Mouse (Mus musculus) right cerebral cortex, adult 18-20 months (tissue): ENCODE data around the gene Spata32.

Experiments used
- DNase-seq: peaks from one replicate; pipeline ENCODE4 v3.0.0; 2022; ENCODE audit warnings: mixed read lengths

The Spata32 gene

DNA sequence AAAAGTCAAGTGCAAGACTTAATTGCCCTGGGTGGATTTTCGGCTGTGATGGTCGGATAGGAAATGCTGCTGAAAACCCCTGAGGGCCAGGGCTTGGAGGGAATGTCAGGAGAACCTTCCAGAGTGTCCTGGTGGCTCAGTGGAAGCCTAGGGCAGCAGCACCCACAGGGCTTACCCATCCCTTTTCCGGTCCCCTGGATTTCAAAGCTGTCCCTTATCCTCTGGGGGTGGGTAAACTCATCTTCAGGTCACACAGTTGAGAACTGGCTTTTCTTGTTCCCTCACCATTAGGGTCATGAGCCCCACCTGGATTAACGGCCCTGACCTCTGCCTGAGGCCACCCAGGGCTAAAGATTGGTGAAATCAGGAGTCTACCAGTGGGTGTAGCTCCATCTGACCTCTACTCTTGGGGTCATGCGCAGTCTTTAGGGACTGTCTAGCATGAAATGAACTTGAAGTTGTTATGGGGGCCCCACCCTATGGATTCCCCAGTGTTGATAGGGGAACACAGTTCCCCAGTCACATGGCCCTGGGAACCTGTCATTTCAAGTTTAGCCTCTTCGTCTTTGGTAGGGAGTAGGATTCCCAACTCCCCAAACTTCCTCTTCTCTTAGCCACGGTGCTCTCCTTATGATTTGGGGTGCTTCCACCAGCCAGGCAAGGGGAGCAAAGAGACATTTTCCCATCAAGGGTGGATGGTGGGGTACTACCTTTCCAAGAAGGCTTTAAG, 45.0 kb downstream of the Spata32 start:
- no peak for DNase-seq

DNA sequence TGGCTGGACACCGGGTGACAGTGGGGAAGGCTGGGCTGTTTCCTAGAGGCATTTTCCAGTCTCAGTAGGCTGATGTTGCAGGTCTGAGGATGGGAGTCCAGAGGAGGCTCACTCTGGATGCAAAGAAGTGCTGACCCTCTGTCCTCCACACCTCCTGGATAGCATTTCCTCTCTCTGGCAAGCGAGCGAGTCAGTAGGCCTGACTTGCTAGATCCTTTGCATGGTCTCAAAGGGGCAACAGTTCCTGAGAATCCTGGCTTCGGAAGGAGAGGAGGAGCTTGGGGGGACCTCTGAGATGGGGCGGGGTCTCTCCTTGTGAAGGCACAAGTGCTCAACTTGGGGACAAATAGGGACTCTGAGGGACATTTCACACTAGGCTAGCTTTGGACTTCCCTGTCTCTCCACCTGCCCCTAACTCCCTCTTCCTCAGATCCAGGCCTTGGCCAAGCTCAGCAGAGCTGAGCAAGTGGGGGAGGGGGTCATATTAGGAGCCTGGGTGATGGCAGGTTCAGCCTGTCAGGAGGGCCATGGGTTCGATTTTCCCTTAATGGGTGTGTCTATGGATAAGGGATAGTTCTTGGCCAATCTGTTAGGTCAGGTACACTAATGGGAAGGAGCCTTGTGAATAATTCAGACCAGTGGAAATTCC, 45.7 kb downstream of the Spata32 start:
- DNase-seq, result no peak

GRCm38 (mm10) chr11:103171703-103172391, 46.4 kb downstream of the Spata32 start:
- DNase-seq, result no peak

DNA sequence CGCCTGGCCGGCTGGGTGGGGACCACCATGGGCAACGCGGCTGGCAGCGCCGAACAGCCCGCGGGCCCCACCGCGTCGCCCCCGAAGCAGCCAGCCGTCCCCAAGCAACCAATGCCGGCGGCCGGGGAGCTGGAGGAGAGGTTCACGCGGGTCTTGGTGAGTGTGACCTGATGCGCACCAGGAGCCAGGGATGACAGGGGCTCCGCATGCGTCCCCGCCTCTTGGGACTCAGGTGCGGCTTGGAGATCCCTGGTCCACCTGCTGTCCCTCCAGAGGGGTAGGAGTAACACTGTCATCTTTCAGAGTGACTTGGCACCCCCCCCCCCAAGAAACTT, 47.0 kb downstream of the Spata32 start:
- DNase-seq, result no peak

- peak; percentile 40 for DNase-seq
Observed at GRCm38 (mm10) chr11:103170494-103171285, 47.5 kb downstream of the Spata32 start, which contains the start of gene Fmnl1. Gene Fmnl1, plus strand, starts transcription at chr11:103171107.

DNA sequence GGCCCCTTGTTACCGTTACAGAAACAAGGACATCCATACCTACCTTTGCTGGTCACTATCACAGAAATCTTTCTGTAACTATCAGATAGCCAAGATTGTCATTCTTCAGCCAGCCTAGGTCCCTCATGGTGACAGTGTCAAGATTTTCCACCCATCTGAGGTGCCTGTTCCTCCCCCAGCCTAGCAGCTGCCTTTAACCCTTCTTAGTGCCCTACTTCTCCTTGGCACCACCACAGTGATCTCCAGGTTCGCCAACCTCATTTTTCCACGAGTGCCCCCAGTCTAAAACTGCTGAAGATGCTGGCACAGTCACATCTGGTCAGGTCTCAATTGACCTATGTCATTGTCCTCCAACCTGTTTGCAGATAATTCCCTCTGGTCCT, 48.1 kb downstream of the Spata32 start:
- DNase-seq, result no peak

GRCm38 (mm10) chr11:103169664-103170063, 48.6 kb downstream of the Spata32 start:
- DNase-seq, result no peak

DNA sequence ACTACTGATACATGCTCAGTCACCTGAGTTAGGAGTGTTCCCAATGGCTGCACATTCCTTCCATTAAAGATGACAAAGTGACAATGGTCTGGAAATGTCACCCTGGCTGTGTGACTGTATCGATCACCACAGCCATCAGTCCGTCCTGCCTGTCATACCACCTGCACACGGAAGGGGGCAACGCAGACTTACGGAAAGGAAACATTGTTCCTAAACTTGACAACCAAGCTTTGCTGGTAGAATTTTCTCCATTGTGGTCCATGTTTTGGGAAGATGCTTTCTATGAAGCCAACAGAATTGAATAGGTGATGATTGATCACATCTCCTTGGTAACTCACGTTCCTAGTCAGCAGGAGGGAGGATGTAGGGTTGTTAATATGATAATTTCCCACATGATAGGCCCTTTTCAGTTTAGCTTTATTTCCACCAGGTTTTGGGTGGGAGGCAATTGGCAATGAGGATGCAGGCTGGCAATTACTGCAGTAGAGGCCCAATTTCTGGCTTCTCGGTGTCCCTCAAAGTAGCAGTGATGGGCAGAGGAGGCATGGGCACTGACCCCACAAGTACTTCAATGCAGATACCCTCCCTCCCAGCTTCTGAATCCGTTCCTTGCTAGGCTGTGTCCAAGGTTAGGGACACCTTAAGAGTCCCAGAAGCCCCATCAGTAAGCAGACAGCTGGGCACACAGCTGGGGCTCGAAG, 49.4 kb downstream of the Spata32 start:
- peak; percentile 71 for DNase-seq

DNA sequence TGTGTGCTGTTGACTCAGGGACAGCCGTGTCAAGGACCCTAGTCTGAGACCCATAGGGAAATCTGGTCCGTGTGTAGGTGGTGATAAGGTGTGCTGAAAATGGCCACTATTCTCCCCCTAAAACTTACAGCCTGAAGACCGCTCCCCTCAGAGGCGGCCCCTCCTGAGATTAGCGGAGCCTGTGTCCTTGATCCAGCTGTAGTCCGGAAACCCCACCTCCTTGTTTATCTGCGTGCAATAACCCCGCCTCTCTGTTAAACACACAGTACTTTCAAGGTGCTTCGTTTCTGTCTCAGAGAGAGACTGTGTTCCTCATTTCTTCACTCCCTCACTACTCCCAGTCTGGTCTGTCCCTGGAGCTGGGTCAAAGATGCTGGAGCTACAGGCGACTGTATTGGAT, 53.8 kb downstream of the Spata32 start:
- no peak for DNase-seq

- DNase-seq, result no peak
Observed at GRCm38 (mm10) chr11:103162132-103162531, 56.1 kb downstream of the Spata32 start.

DNA sequence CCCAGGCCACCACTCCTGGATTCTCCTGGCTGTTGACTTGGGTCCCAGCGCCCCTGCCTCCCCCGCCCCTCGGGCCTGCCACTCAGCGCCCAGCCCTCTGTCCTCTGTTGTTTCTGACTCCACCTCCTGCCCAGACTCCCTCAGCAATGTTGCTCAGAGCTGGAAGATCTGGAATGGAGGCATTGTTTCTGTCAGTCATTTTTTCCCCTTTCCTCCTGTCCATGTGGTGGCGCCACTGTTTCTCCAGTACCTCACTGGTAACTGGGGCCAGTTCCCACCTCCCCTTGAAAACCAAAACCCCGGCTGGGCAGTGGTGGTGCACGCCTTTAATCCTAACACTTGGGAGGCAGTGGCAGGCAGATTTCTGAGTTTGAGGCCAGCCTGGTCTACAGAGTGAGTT, 56.8 kb downstream of the Spata32 start:
- no peak for DNase-seq

DNA sequence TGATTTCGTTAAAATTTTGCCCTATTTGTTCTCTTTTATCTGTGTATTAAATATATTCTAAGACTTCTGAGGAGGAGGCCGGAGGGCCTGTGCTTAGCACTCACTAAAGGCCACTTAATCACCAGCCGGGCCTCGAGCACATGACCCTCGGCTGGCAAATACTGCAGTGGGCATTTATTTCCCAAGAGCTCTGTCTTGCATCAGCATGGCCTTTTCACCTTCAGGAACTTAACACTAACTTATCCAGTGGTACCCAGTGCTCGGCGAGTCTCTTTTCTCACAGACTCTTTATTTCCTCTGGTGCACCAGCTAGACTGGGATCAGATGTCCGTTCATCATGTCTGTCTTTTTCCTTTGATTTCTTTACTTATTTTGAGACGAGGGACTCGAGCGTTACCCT, 57.5 kb downstream of the Spata32 start:
- DNase-seq, result no peak

DNA sequence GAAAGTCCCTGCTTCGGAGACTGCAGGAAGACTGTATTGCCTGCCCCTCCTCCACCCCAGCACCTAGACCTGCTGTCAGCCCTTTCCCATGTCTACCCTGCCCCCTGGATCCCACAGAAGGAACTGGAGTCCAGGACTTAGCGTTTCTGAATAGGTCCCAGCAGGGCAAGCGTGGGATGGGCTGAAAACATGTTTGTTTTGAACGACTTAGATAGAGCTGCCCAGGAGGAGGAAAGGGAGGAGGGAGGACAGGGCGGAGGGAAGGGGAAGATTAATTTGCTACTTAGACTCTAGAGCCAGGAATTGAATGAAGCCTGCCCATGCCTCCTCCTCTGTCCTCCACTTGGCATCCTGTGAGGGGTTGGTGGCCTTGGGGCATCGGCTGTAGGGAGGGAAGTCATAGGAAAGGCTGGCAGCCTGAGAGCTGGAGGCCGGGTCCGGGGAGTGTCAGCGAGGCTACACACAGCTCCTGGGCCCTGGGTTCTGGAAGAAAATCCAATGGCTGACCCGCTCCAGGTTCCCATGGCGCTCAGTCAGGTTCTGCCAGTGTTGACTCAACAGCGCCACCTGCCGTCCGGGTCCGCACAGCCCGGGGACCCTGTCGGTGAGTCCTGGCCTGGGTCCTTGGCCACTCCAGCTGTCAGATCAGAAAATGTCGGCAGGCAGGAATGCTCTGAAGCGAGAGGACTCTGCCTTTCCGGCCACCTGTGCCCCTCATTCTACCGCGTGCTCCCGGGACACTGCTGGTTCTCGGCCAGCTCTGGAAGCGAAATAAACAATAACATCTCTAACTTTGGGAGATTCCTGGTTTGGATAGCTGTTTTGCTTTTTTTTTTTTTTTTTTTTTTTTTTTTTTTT, 59.4 kb downstream of the Spata32 start:
- DNase-seq, result peak; percentile 89
